Mouse (Mus musculus) B cell, adult 2 months (primary cell): ENCODE results near the gene Zfp710.

Experiments used
- DNase-seq, 2 experiments: peaks; one replicate each; pipeline ENCODE4 v3.0.0; 2022

Zfp710 gene

GRCm38 (mm10) chr7:80116158-80116557 lies 91.5 kb downstream of the Zfp710 start:
- no peak for DNase-seq

DNA sequence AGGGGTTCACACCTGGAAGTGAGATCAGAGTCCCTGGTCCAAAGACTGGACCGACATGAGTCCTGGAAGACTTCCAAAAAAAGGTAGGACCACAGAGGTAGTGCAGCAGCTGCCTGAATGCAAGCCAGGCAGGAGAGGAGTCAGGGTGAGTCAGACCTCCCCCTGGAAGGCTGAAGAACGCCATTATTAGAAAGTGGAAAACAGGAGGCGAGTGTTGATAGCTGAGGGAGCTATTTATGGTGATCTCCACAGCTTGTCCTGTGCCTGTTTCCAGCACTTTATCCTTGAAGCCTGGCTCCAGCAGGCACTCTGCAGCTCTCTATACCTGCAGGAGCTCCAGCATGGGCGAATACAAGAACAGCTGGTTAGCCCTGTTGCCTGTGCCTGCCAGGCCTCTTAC lies 94.6 kb downstream of the Zfp710 start:
- no peak for DNase-seq

GRCm38 (mm10) chr7:80121083-80121482 lies 96.5 kb downstream of the Zfp710 start:
- no peak for DNase-seq

- DNase-seq: peak in 1 of 2 experiments; percentile 20
Measured at GRCm38 (mm10) chr7:80123115-80123514, 98.5 kb downstream of the Zfp710 start.

DNA sequence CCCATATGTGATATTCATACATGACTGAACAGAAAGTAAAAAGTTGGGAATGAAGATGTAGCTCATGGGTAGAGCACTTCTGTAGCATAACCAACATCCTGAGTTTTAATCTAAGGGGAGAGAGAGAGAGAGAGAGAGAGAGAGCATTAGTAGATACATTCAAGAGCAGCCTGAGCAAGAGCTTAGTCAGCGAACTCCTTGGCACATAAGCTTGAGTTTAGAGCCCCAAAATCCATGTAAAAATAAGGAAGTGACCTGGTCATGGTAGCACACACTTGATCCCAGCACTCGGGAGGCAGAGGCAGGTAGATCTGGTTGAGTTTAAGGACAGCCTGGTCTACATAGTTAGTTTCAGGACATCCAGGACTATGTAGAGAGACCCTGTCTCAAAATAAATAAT lies 99.1 kb downstream of the Zfp710 start:
- no peak for DNase-seq

DNA sequence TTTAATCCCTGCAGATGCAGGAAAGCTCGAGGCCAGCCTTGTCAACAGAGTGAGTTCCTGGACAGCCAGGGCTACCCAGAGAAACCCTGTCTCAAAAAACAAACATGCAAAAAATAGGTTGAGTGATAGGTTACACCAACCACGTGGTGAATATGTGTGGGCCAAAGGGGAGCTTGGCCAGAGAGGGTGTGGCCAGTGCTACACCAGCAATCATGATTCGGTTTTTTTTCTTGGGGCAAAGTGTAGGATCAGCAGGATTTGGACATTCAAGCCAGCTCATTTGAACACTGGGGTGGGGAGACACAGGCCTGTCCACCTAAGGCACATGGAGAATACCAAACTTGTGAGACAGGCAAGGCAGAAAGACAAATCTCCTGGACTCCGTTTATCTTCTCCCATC lies 104.7 kb downstream of the Zfp710 start:
- no peak for DNase-seq

GRCm38 (mm10) chr7:80130344-80131055 lies 105.9 kb downstream of the Zfp710 start:
- no peak for DNase-seq

DNA sequence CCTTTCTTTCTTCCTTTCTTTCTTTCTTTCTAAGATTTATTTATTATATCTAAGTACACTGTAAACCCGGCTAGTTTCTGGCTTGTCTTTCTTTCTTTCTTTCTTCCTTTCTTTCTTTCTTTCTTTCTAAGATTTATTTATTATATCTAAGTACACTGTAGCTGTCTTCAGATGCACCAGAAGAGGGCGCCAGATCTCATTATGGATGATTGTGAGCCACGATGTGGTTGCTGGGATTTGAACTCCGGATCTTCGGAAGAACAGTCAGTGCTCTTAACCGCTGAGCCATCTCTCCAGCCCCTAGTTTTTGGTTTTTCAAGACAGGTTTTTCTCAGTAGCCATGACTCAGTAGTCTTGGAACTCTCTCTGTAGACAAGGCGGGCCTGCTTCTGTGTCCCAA lies 106.7 kb downstream of the Zfp710 start:
- peak in 1 of 2 experiments; percentile 21 for DNase-seq

DNA sequence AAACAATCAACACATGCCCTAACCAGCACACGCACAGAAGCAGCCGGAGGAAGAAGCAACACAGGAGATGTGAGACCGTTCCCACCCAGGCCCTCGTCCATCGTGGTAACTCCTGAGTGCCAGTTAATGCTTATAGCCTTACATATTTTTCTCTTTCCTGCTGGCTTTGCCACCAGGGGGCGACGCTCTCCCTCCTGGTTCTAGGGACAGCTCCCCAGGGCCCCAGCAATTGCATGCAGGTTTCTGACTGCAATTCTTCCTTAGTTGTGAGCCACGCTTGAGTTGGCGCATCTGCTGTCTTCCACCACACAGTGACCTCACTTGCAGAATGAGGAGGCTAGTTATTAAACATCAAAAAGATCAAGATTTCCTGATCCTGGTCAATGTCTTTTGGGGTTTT lies 107.9 kb downstream of the Zfp710 start:
- peak; percentile 83 to 86 for DNase-seq

- no peak for DNase-seq
Measured at GRCm38 (mm10) chr7:80134454-80135172, 110.0 kb downstream of the Zfp710 start.

DNA sequence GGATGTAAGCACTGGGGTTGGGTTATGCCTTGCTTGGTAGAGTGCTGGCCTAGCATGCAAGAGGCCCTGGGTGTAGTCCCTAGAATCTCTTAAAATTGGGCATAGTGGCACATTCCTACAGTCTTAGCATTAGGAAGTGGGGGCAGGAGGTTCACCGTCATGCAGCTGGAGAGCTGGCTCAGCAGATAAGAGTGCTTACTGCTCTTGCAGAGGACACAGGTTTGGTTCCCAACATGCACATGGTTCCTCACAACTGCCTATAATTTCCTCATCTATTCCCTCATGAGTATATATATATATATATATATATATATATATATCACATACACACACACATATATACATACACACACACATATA lies 110.5 kb downstream of the Zfp710 start:
- no peak for DNase-seq

GRCm38 (mm10) chr7:80138375-80138774 lies 113.8 kb downstream of the Zfp710 start:
- DNase-seq: no peak

DNA sequence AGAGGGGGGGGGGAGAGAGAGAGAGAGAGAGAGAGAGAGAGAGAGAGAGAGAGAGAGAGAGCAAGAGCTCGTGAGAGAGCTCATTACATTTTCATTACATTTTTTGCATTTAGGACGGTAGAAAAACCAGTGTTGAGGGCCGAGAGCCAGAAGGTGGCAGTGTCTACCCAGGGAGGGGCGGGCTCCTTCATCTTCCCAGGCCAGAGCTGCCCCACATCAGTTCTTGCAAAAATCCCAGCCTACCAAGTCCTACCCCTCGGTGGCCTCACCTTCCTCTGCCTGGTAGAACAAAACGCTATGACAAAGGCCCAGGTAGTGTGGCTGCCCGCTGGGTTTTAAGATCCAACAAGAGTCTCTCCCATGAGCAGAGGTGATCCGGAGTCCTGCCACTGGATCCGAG lies 116.2 kb downstream of the Zfp710 start:
- DNase-seq: peak; percentile 85 to 87
